Mouse (Mus musculus) heart, embryonic 12.5 days (tissue): ENCODE measurements around the gene Tnnt2. TPM values are rescaled to one million over a fixed set of nuclear protein-coding genes. Genes with fewer than 3 reads are reported as not detected.

Experiments used
- polyA plus RNA-seq: library from polyadenylated mRNA; unstranded; fragments of >200 nt; fragmentation: Nextera tagmentation; extraction: Ambion mirVana; gene quantifications from 2 replicates; pipeline ENCODE4 v1.2.1, GENCODE M21; 2016

Gene Tnnt2
- polyA plus RNA-seq, 1 experiment from 2014 or later: 5,319 TPM

Other genes starting within 250 kb of the Tnnt2 start
- gene Nav1, start 229.1 kb upstream of the Tnnt2 start, polyA plus RNA-seq: 38.9 and 45.1 TPM in 2 replicates
- 266 and 270 TPM in 2 replicates for gene Csrp1, start 116.3 kb upstream of the Tnnt2 start, polyA plus RNA-seq
- 73.0 and 74.1 TPM in 2 replicates for gene Phlda3, start 70.2 kb upstream of the Tnnt2 start, polyA plus RNA-seq
- 3,113 and 3,172 TPM in 2 replicates for gene Tnni1, start 56.9 kb upstream of the Tnnt2 start, polyA plus RNA-seq
- 3.0 and 3.3 TPM in 2 replicates for gene Lad1, start 17.8 kb upstream of the Tnnt2 start, polyA plus RNA-seq
- gene Pkp1, start 82.9 kb downstream of the Tnnt2 start, polyA plus RNA-seq: 0.04 and 0.08 TPM in 2 replicates
- gene Igfn1, start 170.0 kb downstream of the Tnnt2 start, polyA plus RNA-seq: 0.06 TPM in 1 of 2 replicates, not detected in the other
- gene Tmem9, start 171.8 kb downstream of the Tnnt2 start, polyA plus RNA-seq: 126 and 131 TPM in 2 replicates
- not detected in 2 replicates for gene Ascl5, start 214.4 kb downstream of the Tnnt2 start, polyA plus RNA-seq
- 0.57 and 0.78 TPM in 2 replicates for gene Cacna1s, start 216.4 kb downstream of the Tnnt2 start, polyA plus RNA-seq